Mouse (Mus musculus) frontal cortex, postnatal 36 days (tissue): ENCODE data around the gene Eef1g.

Source experiments
- DNase-seq, 2 experiments: peaks; one replicate each; pipeline ENCODE4 v3.0.0; 2022; ENCODE audit warnings: low spot score in 2 of 2

Gene Eef1g

DNA sequence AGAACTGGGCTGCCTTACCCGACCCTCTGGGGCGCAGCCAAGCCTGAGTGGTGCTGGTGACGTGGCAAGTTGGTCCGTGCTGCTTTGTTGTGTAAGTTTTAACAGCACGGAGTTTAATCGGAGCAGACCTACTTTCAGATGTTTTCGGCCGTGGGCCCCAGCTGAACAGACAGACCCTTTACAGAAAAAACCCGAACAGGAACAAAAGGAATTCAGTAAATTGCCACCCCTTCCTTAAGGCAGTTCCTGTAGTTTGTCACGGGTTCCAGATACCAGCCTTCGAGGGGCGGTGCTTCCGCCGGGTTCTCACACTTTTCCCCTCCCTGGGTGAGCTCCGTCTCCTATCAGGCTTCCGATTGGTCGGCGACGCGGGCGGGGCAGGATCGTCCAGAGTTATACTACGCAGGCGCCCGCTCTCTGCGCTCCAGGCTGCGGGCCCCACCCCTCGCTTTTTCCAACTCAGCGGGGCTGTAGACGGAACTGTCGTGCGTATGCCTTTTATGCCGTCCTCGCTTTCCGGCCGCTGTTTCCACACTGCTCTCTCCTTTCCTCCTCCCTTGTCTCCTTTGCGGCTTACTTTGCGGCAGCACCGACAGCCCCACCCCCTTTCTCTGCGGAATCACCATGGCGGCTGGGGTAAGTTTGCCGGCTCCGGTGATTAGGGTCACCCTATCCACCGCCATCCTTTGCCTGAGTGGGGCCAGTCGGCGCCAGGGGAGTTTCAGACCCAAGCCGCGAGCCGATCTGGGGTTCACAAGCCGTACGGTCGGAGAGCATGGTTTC lies at the start of gene Eef1g:
TSS of gene Eef1g (plus strand) at position 452 of the 783 bp plus-strand sequence.
- DNase-seq: peak; percentile 99

DNA sequence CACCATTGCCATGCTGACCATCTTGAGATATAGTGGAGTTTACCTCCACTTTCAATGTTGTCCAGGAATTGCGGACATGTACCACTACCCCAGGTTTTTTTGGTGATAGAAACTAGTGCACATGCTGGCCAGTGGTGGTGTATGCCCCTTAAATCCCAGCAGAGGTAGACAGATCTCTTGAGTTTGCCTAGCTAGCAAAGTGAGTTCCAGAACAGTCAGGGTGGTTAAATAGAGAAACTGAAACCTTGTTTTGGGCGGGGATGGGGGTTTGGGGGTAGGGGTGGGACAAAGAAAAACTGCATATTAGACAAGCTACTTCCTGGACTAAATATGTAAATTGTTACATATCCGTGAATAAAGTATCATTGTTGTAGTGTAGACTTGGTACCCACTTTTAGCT lies 47.8 kb upstream of the Eef1g start:
- no peak for DNase-seq

DNA sequence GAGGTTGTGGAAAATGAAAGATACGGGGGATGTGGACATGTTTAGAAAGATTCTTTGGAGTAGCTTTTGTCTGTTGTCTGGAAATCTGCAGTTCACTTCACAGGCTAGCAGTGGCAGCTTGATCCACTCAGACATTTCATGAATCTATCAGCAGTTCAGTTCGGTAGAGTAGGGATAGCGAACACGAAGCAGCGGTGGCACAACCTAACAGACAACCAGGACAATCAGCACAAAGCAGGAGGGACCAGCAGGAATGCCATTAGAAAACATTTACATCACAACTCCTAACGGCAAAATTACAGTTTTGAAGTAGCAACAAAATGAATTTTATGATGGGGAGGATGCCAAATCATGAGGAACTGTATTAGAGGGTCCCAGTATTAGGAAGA lies 47.2 kb upstream of the Eef1g start:
- DNase-seq: no peak

DNA sequence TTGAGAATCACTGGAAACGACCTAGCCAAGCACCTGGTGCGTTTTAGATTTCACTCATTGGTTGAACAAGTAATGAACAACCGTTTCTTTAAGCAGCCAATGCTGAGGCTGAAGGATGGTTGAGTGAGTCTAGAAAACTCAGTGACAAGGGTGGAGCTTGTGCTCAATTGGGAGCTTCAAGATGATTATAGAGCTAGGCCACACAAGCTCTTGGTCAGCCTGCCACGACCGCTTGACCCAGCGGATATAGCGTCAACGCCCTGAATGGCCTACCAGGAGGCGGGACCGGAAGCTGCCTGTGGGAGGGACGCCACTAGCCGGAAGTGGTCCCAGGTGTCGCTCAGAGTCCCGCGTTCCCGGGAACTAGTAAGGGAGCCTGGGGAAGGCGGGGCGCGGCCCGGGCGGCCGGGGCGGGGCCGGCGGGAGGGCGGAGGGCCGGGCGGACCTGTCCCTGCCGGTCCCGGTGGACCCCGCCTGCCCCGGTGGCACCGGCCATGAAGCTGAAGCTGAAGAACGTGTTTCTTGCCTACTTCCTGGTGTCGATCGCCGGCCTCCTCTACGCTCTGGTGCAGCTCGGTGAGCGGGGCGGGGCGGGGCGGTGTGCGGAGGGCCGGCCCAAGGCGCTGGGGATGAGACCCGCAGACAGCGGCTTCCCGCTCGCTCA lies 46.6 kb upstream of the Eef1g start, which contains the start of gene B3gat3:
TSS of gene B3gat3 (plus strand) at position 302 of the 664 bp plus-strand sequence.
- DNase-seq: peak; percentile 94 to 96

DNA sequence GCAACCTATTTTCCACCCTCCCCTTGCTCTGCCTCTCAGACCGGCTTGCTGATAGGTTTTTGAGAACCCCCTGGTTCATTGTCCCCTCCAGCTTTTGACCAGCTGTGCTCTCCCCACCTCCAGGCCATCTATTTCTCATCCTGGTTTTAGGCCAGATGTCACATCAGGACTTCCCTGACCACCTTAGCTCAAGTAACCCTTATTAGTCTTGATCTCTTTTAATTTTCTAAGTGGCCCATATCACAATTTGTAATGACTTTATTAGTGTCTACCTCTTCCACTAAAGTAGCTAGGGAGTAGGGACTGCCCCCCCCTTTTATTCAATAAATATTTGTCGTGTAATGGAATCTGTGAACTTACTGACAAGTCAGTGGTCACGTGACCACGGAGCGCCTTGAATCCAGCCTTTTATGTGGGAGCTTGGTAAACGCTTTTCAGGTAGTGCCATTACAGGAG lies 46.0 kb upstream of the Eef1g start:
- no peak for DNase-seq

DNA sequence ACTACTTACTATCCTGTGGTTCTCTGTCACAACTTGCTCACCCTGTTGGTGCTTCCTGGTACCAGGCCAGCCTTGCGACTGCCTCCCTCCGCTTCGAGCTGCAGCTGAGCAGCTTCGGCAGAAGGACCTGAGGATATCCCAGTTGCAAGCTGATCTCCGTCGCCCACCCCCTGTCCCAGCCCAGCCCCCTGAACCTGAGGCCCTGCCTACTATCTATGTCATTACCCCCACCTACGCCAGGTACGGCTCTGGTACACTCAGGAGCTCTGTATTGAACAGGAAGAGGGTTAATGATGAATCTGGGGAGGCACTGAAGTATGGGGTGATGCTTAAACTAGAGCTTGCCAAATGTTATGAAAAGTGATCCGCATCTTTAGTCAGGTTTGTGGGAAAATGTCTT lies 45.1 kb upstream of the Eef1g start:
- DNase-seq: no peak

DNA sequence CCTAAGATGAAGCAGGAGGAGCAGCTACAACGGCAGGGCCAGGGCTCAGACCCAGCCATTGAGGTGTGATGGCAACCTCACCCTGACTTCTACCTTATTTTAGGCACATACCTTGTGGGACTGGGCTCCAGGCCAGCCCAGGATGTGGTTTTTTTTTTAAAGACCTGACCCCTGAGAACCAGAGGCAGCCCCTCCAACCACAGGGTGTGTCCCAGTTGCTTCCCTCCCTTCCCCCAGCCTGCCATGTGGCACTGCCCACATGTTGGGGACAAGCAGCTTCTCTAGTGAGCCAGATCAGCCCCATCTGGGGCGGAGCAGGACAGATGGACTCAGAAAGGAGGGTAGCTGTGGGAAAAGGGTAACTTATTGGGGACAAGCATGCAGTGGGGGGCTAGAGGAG lies 40.1 kb upstream of the Eef1g start:
- DNase-seq: no peak

DNA sequence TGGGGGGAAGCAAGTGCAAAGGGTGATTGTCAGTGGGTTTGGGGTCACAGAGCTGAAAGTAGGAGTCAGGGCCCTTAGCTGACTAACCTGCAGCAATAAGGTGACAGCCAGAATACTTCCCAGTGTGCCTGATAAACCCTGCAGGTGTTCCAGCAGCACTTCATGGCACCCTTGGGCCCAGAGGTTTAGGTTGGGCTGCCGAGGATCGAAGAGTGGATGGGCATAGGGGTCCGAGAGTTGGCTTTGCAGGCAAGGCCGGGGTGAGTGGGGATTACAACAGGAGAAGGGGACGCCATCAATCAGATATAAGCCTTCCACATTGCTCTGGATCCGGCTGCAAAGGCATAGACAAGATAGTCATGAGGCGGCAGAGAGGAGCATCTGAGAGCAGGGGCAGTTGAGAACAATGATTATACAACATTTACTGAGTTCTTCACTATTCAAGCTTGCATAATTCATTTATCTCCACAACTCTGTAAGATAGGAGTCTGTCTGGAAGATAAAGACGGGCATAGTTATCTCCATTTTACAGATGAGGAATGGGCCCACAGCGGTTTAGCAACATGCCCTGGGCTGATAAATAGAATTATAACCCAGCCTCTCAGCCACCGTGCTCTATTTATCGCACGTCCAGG lies 38.8 kb upstream of the Eef1g start:
- no peak for DNase-seq

DNA sequence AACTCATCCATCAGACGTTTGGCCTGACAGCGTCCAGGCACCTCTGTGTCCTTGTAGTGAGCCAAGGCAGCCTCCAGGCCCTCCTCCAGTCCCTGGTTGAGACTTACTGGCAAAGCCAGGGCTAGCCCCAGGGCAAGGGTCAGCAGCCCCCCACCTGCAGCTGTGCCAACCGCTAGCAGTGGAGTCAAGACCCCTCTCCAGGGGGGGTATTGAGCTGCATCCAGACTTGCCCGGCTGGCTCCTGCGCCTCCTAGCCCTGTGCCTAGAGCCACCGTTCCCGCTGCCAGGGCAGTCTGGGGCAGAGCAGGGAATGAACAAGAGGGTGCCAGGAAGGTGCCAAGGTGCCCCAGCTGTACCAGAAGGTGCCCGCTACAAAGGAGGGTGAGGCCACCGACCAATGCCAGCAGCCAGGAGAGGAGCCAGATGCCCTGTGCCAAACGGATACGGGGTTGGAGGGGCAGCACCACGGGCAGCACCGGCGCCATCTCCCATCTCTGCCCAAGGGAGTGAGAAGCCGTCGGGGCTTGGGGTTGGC lies 38.1 kb upstream of the Eef1g start:
- DNase-seq: no peak

DNA sequence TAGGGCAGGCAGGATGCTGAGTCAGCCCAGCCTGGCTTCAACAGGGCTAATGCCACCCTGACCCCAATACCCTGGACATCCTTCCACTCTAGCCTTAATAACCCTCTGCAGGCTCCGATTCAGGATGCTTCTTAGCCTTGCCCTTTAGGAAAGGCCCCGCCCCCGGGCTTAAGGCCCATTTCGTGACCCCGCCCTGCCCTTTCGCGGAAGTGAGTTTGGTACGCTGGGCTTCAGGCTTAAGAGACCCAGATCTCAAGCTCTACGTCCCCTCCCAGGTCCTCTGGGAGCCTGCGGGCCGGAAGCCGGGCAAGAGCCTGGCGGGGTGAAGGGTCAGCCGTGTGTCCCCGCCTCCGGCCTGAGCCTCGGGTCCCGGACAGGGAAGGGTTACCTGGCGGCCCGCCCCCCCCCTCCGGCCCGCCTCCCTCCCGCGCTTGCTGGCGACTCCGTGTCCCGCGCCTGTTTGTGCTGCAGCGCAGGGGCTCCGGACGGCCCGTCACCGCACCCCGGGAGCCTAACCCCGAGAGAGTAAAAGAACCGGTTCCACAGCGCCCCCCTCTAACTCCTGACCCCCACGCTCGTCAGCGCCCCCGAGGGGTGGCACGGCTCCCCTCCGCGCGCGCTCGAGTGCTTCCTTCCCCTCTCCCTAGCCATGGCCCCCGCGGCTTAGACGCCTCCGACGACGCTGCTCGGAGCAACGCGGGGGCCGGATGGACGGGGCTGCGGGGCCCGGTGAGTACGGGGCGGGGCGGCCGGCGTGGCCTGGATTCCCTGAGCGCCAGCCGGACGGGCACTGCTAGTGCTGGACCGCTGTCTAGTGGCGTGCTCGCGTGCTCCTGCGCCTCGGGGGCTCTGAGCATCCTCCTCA lies 37.4 kb upstream of the Eef1g start, which contains the start of the genes Rom1 and Eml3:
TSS of gene Rom1 (minus strand) at position 133 of the 865 bp plus-strand sequence.
TSS of gene Eml3 (plus strand) at position 329 of the 865 bp plus-strand sequence.
- DNase-seq: peak in 1 of 2 experiments; percentile 61

DNA sequence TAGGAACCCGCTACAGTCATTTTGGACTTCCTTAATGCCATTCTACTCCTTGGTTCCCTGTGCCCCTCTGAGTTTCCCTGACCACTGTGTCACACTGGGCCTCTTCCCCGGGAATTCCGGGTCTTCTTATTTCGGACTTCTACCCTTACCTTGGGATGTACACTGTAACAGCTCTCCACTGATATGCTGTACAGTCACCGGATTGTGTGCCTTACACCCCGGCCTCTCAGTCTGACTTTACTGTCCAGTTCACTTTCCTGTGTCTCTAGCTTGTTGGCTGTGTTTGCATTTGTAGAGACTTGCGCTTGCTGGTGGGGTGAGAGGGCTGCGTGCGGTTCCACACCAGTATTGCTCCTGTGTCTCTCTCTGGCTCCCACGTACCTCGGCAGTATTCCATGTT lies 36.7 kb upstream of the Eef1g start:
- no peak for DNase-seq

DNA sequence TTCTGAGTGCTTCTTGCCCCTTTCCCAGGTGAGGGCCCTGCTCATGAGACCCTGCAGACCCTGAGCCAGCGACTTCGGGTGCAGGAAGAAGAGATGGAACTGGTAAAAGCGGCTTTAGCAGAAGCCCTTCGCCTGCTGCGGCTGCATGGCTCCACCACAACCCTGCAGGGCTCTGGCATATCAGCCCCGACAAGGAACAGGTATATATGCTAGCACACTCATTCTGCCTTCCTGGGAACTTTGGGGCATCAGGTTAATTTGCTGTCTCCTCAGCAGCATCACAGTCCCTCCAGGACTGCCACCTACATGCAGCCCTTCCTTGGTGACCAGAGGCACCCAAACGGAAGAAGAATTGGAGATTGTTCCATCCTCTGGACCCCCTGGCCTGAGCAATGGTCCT lies 36.1 kb upstream of the Eef1g start:
- DNase-seq: no peak

DNA sequence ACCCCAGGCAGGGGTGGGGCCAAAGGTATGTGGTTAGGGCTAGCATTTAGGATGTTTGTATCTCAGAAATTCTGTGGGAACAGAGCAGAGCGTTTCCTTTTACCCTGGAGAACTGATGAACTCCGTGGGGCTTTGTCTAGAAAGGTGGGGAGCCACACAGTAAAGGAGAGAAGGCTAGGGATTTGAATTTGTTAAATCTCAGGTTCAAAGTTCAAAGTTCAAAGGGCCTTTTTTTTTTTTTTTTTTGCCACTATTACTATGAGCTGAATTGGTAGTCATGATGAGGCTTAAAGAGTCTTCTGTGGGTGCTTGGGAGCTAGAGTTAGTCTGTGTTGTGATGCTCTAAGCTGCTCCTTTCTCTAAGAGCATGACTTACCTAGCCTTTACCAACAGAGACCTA lies 30.1 kb upstream of the Eef1g start:
- no peak for DNase-seq

DNA sequence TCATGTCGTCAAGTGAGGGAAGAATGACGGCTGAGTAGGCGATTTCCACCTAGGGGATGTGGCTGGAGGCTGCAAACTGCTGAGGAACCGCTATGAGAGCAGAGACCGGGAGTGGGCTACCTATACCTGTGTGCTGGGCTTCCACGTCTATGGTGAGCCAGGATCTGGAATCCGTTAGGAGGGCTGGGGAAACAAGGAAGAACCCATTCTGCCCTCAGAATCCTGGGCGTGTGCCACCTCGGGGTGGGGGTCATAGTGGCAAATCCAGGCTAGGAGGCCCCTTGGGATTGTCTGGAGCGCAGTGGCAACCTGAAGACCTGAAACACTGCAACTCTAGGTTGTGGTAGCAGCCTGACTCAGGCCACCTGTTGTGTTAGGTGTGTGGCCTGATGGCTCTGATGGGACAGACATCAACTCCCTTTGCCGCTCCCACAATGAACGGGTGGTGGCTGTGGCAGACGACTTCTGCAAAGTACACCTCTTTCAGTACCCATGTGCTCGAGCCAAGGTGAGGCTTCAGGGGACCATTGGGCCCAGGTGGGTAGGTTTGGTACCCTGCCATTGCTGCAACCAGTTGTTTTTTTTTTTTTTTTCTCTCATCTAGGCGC lies 26.2 kb upstream of the Eef1g start:
- no peak for DNase-seq

DNA sequence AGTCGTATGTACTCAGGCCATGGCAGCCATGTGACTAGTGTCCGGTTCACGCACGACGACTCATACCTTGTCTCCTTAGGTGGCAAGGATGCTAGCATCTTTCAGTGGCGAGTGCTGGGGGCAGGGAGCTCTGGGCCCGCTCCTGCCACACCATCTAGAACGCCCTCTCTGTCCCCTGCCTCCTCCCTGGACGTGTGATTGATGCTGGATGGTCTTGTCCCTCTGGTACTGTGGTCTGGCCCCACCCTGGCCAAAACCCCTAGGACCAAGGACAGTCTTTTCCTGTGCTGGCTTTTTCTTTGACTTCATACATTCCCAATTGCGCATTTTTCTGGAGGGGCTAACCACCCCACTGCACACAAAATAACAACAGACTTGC lies 25.7 kb upstream of the Eef1g start:
- DNase-seq: no peak

DNA sequence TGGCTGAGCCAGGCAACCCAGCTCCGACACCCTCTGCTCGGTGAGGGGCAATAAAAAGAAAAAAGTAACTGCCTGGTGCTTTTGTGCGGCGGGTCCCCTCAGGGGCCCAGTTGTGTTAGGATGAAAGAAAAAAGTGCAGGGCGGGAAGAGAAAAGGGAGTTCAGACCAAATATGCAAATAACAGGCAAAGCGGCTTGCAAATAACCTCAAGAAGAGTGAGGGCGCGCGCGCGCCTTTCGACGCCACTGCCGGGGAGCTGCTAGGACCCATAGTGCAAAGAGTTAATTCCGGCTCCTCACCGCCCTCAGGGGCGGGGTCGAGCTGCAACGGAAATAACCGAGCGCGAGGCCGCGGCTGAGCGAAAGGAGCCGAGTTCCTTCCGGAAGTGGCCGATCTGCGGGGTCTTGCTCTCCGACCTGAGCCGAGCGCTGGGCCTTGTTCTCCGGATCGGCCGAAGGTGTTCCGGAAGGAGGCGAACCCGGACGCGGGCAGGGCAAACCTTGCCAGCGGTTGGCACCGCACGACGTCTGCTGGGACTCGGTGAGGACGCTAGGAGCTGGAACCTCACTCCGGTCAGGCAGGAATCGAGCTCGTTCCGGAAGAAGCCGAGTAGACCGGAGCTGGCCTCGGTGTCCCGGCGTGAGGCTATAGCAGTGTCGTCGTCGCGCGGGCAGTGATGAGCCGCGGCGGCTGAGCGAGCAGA lies 25.2 kb upstream of the Eef1g start, which contains the start of gene Mta2:
TSS of gene Mta2 (plus strand) at position 361 of the 703 bp plus-strand sequence.
- peak; percentile 91 to 96 for DNase-seq

DNA sequence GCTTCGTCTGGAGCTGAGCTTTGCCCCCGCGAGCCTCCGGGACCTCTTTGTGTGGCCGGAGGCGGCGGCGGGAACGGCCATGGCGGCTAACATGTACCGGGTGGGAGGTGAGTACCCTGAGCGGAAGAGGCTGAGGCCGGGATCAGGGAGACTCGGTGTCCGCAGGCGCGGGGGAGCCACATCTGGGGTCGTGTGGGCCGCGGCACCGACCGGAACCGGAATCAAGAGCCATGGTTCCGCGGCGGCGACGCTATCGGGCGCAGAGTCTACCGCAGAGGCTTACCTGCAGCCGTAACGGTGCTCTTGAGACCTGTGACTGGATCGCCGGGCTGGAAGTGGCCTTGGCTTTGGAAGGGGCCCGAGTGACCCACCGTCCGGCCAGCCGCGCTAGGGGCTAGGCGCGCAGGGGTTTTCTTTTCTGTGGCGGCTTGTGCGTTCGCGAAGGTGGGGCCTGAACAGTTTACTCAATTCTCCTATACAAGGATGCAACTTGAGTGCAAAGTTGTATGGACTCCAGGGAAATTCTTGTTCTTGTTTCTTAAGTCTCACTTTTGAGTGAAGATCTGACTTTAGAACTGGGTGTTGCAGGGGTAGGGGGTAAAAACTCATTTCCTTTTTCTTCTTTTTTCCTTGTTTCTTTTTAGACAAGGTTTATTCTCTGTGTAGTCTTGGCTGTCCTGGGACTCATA lies 24.4 kb upstream of the Eef1g start:
- peak in 1 of 2 experiments; percentile 54 for DNase-seq

DNA sequence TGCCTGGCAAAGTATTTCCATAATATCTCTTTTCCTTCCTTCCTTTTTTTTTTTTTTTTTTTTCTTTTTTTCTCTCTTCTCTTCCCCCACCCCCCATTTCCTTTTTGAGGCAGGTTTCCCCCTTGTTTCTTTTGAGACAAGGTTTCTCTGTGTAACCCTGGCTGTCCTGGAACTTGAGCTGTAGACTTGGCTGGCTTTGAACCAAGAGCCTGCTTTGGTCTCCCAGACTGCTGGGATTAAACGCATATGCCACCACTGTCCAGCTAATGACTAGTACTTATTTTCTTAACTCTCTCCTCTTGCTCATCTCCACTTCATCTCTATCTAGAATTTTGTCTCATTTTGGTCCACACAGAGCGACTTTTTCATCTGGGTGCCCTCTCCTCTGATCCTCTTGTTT lies 23.8 kb upstream of the Eef1g start:
- DNase-seq: no peak

DNA sequence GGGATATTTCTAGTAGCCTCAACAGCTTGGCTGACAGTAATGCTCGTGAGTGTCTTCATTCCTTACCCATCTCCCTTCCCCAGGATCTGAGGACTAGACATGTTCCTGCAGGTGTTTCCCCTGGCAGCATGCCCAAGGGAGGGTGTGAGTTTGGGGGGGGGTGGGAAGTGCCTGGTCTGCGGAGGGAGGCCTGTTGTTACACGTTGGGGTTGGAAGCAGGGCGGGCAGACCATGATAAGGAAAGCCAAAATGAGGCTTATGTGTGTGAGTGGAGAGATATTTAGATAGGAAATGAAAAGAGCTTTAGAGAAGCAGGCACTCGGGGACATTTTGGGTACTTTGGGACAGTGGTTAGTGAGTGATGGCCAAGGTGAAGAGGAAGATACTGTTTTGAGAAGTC lies 22.8 kb upstream of the Eef1g start:
- no peak for DNase-seq

DNA sequence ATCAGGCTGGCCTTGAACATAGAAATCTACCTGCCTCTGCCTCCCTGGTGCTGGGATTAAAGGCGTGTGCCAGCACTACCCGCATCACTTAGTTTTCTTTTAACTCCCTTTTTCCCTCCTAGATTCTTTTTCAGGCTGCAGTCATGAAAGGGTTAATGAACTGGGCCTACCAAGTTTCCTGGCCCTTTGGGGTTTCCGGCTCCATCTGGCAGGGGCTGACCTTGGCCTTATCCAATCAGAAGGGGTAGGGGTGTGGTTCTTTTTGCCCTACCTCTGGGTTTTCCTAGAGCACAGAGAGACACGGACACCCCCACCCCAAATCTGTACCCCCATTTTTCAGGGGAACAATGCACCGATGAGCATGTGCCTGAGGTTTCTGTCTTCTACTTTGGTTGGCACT lies 22.1 kb upstream of the Eef1g start:
- DNase-seq: no peak
